Mouse (Mus musculus): ENCODE results near the gene Spred3.

DNA sequence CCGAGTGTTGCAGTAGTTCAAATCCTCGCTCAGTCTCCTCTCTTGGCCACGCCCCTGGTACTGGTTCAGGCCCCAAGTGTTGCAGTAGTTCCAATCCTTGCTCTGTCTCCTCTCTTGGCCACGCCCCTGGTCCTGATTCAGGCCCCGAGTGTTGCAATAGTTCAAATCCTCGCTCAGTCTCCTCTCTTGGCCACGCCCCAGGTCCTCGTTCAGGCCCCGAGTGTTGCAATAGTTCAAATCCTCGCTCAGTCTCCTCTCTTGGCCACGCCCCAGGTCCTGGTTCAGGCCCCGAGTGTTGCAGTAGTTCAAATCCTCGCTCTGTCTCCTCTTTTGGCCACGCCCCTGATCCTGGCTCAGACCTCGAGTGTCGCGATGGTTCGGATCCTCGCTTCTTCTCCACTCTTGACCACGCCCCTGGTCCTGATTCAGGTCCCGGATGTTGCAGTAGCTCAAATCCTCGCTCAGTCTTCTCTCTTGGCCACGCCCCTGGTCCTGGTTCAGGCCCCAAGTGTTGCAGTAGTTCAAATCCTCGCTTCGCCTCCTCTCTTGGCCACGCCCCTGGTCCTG is 42.1 kb upstream of the Spred3 start:
- TF ChIP-seq CTCF (IDR thresholded peaks at IDR 0.05; ENCODE audit: low read depth, low read length) (no peak), POLR2AphosphoS5 (IDR thresholded peaks at IDR 0.05; ENCODE audit: insufficient replicate concordance, low read depth, low read length) (no peak)

Data from G1E (cell line).